Mouse (Mus musculus) fibroblast of lung, adult 2 months (primary cell): ENCODE measurements at regions not wholly inside any gene's neighbourhood (a gene's known extent, or its start where the extent isn't known, plus 50 kb on each side); places are given as distances from the start of the nearest gene placed in this dataset.

ENCODE experiments used
- DNase-seq: peaks from one replicate; pipeline ENCODE4 v3.0.0-alpha.2; 2011; ENCODE audit warnings: low read depth

- DNase-seq, result no peak
These were observed 162.2 kb downstream of the Cmpk2 start for GRCm38 (mm10) chr12:26631111-26631794.

- DNase-seq, result no peak
These were observed 152.3 kb downstream of the Cmpk2 start for GRCm38 (mm10) chr12:26621135-26621932.

GRCm38 (mm10) chr12:26620501-26621134 is 151.6 kb downstream of the Cmpk2 start:
- no peak for DNase-seq

GRCm38 (mm10) chr12:26617969-26618368 is 149.0 kb downstream of the Cmpk2 start:
- no peak for DNase-seq

GRCm38 (mm10) chr12:26613086-26613705 is 144.2 kb downstream of the Cmpk2 start:
- no peak for DNase-seq

GRCm38 (mm10) chr12:26610079-26610478 is 141.1 kb downstream of the Cmpk2 start:
- no peak for DNase-seq

- DNase-seq, result no peak
These were observed 129.5 kb downstream of the Cmpk2 start for GRCm38 (mm10) chr12:26598501-26598900.

- no peak for DNase-seq
These were observed 123.1 kb downstream of the Cmpk2 start for GRCm38 (mm10) chr12:26592125-26592524.

- DNase-seq, result no peak
These were observed 120.1 kb downstream of the Cmpk2 start for GRCm38 (mm10) chr12:26589091-26589490.

GRCm38 (mm10) chr12:26577438-26577837 is 108.4 kb downstream of the Cmpk2 start:
- no peak for DNase-seq

- DNase-seq, result no peak
These were observed 102.6 kb downstream of the Cmpk2 start for GRCm38 (mm10) chr12:26571602-26572001.

GRCm38 (mm10) chr12:26567435-26567834 is 98.4 kb downstream of the Cmpk2 start:
- no peak for DNase-seq

GRCm38 (mm10) chr12:26562858-26563257 is 93.9 kb downstream of the Cmpk2 start:
- DNase-seq, result no peak

- DNase-seq, result no peak
These were observed 90.6 kb downstream of the Cmpk2 start for GRCm38 (mm10) chr12:26559560-26559959.

GRCm38 (mm10) chr12:26557411-26557810 is 88.4 kb downstream of the Cmpk2 start:
- DNase-seq, result no peak

- DNase-seq, result no peak
These were observed 82.3 kb downstream of the Cmpk2 start for GRCm38 (mm10) chr12:26551168-26551926.

GRCm38 (mm10) chr12:26547466-26547865 is 78.5 kb downstream of the Cmpk2 start:
- no peak for DNase-seq

- DNase-seq, result no peak
These were observed 77.4 kb downstream of the Cmpk2 start for GRCm38 (mm10) chr12:26546361-26546760.

- DNase-seq, result no peak
These were observed 74.5 kb downstream of the Cmpk2 start for GRCm38 (mm10) chr12:26543463-26543862.

- no peak for DNase-seq
These were observed 73.4 kb downstream of the Cmpk2 start for GRCm38 (mm10) chr12:26542451-26542850.

GRCm38 (mm10) chr12:26535261-26535890 is 66.4 kb downstream of the Cmpk2 start:
- no peak for DNase-seq
